Mouse (Mus musculus) layer of hippocampus, adult 9-11 months (tissue): ENCODE measurements at regions not wholly inside any gene's neighbourhood (a gene's known extent, or its start where the extent isn't known, plus 50 kb on each side); places are given as distances from the start of the nearest gene placed in this dataset.

Experiments used
- DNase-seq: peaks from one replicate; pipeline ENCODE4 v3.0.0; 2022

GRCm38 (mm10) chr11:114321527-114321926, 254.7 kb upstream of the Sdk2 start:
- DNase-seq = no peak

- DNase-seq = no peak
These were observed 248.4 kb upstream of the Sdk2 start for GRCm38 (mm10) chr11:114315274-114315673.

- no peak for DNase-seq
These were observed 246.8 kb upstream of the Sdk2 start for GRCm38 (mm10) chr11:114313652-114314051.

GRCm38 (mm10) chr11:114311640-114312039, 244.8 kb upstream of the Sdk2 start:
- DNase-seq = no peak

GRCm38 (mm10) chr11:114303636-114304354, 236.9 kb upstream of the Sdk2 start:
- no peak for DNase-seq

- DNase-seq = no peak
These were observed 233.9 kb upstream of the Sdk2 start for GRCm38 (mm10) chr11:114300611-114301319.

- DNase-seq = no peak
These were observed 230.0 kb upstream of the Sdk2 start for GRCm38 (mm10) chr11:114296816-114297334.

GRCm38 (mm10) chr11:114294511-114295250, 227.8 kb upstream of the Sdk2 start:
- DNase-seq = no peak

- no peak for DNase-seq
These were observed 224.4 kb upstream of the Sdk2 start for GRCm38 (mm10) chr11:114291258-114291657.

GRCm38 (mm10) chr11:114289946-114290345, 223.1 kb upstream of the Sdk2 start:
- DNase-seq = no peak

GRCm38 (mm10) chr11:114284820-114285666, 218.2 kb upstream of the Sdk2 start:
- DNase-seq = peak; percentile 76

- no peak for DNase-seq
These were observed 216.4 kb upstream of the Sdk2 start for GRCm38 (mm10) chr11:114283208-114283607.

- no peak for DNase-seq
These were observed 215.7 kb upstream of the Sdk2 start for GRCm38 (mm10) chr11:114282566-114282965.

- DNase-seq = no peak
These were observed 215.0 kb upstream of the Sdk2 start for GRCm38 (mm10) chr11:114281846-114282245.

GRCm38 (mm10) chr11:114281041-114281695, 214.3 kb upstream of the Sdk2 start:
- DNase-seq = no peak

- DNase-seq = no peak
These were observed 210.9 kb upstream of the Sdk2 start for GRCm38 (mm10) chr11:114277513-114278304.

GRCm38 (mm10) chr11:114270358-114271072, 203.7 kb upstream of the Sdk2 start:
- no peak for DNase-seq

GRCm38 (mm10) chr11:114261959-114262358, 195.1 kb upstream of the Sdk2 start:
- no peak for DNase-seq

GRCm38 (mm10) chr11:114258218-114258617, 191.4 kb upstream of the Sdk2 start:
- no peak for DNase-seq

GRCm38 (mm10) chr11:114257756-114258155, 190.9 kb upstream of the Sdk2 start:
- DNase-seq = no peak
